Mouse (Mus musculus) neural tube, embryonic 15.5 days (tissue): ENCODE measurements around the gene Ogfod2. TPM values are rescaled to one million over a fixed set of nuclear protein-coding genes. Genes with fewer than 3 reads are reported as not detected.

Experiments used
- ATAC-seq: fragments of 200-750 bp; cut with Nextera tagmentation; 2 replicates; pipeline ENCODE4 v1.8.0; 2017; ENCODE audit warnings: mild to moderate bottlenecking, moderate TSS enrichment, moderate library complexity; ENCODE audit not compliant: low FRiP score
- H3K27ac ChIP-seq: fragments of 300-500 bp; sonication (generic); replicated peaks from 2 replicates; pipeline ENCODE4 v1.5.1; 2015; ENCODE audit warnings: mild to moderate bottlenecking, inconsistent platforms
- H3K27me3 ChIP-seq: fragments of 300-500 bp; sonication (generic); replicated peaks from 2 replicates; pipeline ENCODE4 v1.6.1; 2015; ENCODE audit warnings: inconsistent platforms
- H3K36me3 ChIP-seq: fragments of 300-500 bp; sonication (generic); 2 replicates; pipeline ENCODE4 v1.6.1; 2015; ENCODE audit warnings: inconsistent platforms
- H3K4me1 ChIP-seq: fragments of 300-500 bp; sonication (generic); 2 replicates; pipeline ENCODE4 v1.6.1; 2015; ENCODE audit warnings: inconsistent platforms
- H3K4me2 ChIP-seq: fragments of 300-500 bp; sonication (generic); 2 replicates; pipeline ENCODE4 v1.6.1; 2015; ENCODE audit warnings: inconsistent platforms, mild to moderate bottlenecking, moderate library complexity
- H3K4me3 ChIP-seq: fragments of 300-500 bp; sonication (generic); replicated peaks from 2 replicates; pipeline ENCODE4 v1.5.1; 2015; ENCODE audit warnings: mild to moderate bottlenecking, inconsistent platforms
- H3K9ac ChIP-seq: fragments of 300-500 bp; sonication (generic); replicated peaks from 2 replicates; pipeline ENCODE4 v1.6.1; 2015; ENCODE audit warnings: mild to moderate bottlenecking, inconsistent platforms
- H3K9me3 ChIP-seq: fragments of 300-500 bp; sonication (generic); replicated peaks from 2 replicates; pipeline ENCODE4 v1.6.1; 2016; ENCODE audit warnings: inconsistent platforms
- WGBS: fragments of 180-500 bp; shearing (Covaris S2); methylation state at CpG from one replicate; pipeline ENCODE4 v1.1.7; 2015; ENCODE audit warnings: mixed read lengths; 5-methylcytosine and 5-hydroxymethylcytosine counted together
- polyA plus RNA-seq: library from polyadenylated mRNA; unstranded; fragments of >200 nt; fragmentation: Nextera tagmentation; extraction: Ambion mirVana; gene quantifications from 2 replicates; pipeline ENCODE4 v1.2.1, GENCODE M21; 2015

Ogfod2 gene
- polyA plus RNA-seq, 1 experiment from 2014 or later = 43.7 TPM

GRCm38 (mm10) chr5:124159453-124159852 is 47.4 kb downstream of the Ogfod2 start:
- H3K27me3 ChIP-seq = no peaks in the 10 kb centered on the region
- H3K27ac ChIP-seq = no peak overlapping the region
- no peak for ATAC-seq
- no peak overlapping the region for H3K9ac ChIP-seq
- no peak overlapping the region for H3K4me2 ChIP-seq
- H3K4me3 ChIP-seq = no peak overlapping the region
- 54% methylated on average over 7 of the region's 7 CpGs for WGBS
- H3K9me3 ChIP-seq = no peaks in the 10 kb centered on the region
- peaks cover 27% of the 10 kb centered on the region for H3K4me1 ChIP-seq
- no peaks in the 10 kb centered on the region for H3K36me3 ChIP-seq

- no peaks in the 10 kb centered on the region for H3K27me3 ChIP-seq
- WGBS = 32% methylated on average over 10 of the region's 10 CpGs
- H3K4me1 ChIP-seq = peaks cover 51% of the 10 kb centered on the region
- no peaks in the 10 kb centered on the region for H3K36me3 ChIP-seq
- no peak overlapping the region for H3K4me3 ChIP-seq
- no peaks in the 10 kb centered on the region for H3K9me3 ChIP-seq
- ATAC-seq = no peak
- H3K27ac ChIP-seq = peak overlapping the region; percentile 43; the same call in 1 of the 2 replicates
- no peak overlapping the region for H3K9ac ChIP-seq
- no peak overlapping the region for H3K4me2 ChIP-seq
Measured at GRCm38 (mm10) chr5:124161831-124162230, 49.7 kb downstream of the Ogfod2 start.

GRCm38 (mm10) chr5:124162577-124162976 is 50.5 kb downstream of the Ogfod2 start:
- Histone ChIP-seq H3K9ac (no peak overlapping the region), H3K36me3 (no peaks in the 10 kb centered on the region), H3K27ac (peak overlapping the region; percentile 43; the same call in 1 of the 2 replicates), H3K4me2 (no peak overlapping the region), H3K9me3 (no peaks in the 10 kb centered on the region), H3K4me3 (no peak overlapping the region), H3K4me1 (peaks cover 59% of the 10 kb centered on the region), H3K27me3 (no peaks in the 10 kb centered on the region)
- 44% methylated on average over 5 of the region's 5 CpGs for WGBS
- ATAC-seq = peak; percentile 48; the same call in 1 of the 2 replicates

GRCm38 (mm10) chr5:124163445-124163844 is 51.3 kb downstream of the Ogfod2 start:
- Histone ChIP-seq H3K4me1 (peaks cover 67% of the 10 kb centered on the region), H3K27ac (no peak overlapping the region)

More at GRCm38 (mm10) chr5:124163445-124163844, 51.3 kb downstream of the Ogfod2 start:
- Histone ChIP-seq H3K36me3 (no peaks in the 10 kb centered on the region), H3K9ac (no peak overlapping the region), H3K4me2 (no peak overlapping the region), H3K9me3 (no peaks in the 10 kb centered on the region), H3K4me3 (no peak overlapping the region), H3K27me3 (no peaks in the 10 kb centered on the region)
- ATAC-seq = no peak
- WGBS = 61% methylated on average over 11 of the region's 11 CpGs

Other genes starting within 250 kb of the Ogfod2 start
- 0.13 TPM in 1 of 2 replicates, not detected in the other for gene Hcar2, start 246.8 kb upstream of the Ogfod2 start, polyA plus RNA-seq
- gene Hcar1, start 232.3 kb upstream of the Ogfod2 start, polyA plus RNA-seq = 0.49 and 0.65 TPM in 2 replicates
- 120 and 123 TPM in 2 replicates for gene Denr, start 205.1 kb upstream of the Ogfod2 start, polyA plus RNA-seq
- 4.3 and 5.9 TPM in 2 replicates for gene Gm43518, start 184.9 kb upstream of the Ogfod2 start, polyA plus RNA-seq
- gene Ccdc62, start 181.6 kb upstream of the Ogfod2 start, polyA plus RNA-seq = 5.0 and 6.6 TPM in 2 replicates
- 24.1 and 31.0 TPM in 2 replicates for gene Hip1r, start 138.7 kb upstream of the Ogfod2 start, polyA plus RNA-seq
- gene Vps37b, start 80.0 kb upstream of the Ogfod2 start, polyA plus RNA-seq = 48.8 and 50.4 TPM in 2 replicates
- gene Abcb9, start 16.5 kb upstream of the Ogfod2 start, polyA plus RNA-seq = 22.1 and 23.2 TPM in 2 replicates
- 87.7 and 89.1 TPM in 2 replicates for gene Arl6ip4, start 3.8 kb downstream of the Ogfod2 start, polyA plus RNA-seq
- gene Pitpnm2, start 137.5 kb downstream of the Ogfod2 start, polyA plus RNA-seq = 8.9 and 9.4 TPM in 2 replicates
- 10.7 and 12.6 TPM in 2 replicates for gene Mphosph9, start 215.7 kb downstream of the Ogfod2 start, polyA plus RNA-seq
- gene 2810006K23Rik, start 215.8 kb downstream of the Ogfod2 start, polyA plus RNA-seq = 13.4 and 14.4 TPM in 2 replicates